18 mouse cellular contexts compared by ENCODE assay signal in the genomic region with DNA sequence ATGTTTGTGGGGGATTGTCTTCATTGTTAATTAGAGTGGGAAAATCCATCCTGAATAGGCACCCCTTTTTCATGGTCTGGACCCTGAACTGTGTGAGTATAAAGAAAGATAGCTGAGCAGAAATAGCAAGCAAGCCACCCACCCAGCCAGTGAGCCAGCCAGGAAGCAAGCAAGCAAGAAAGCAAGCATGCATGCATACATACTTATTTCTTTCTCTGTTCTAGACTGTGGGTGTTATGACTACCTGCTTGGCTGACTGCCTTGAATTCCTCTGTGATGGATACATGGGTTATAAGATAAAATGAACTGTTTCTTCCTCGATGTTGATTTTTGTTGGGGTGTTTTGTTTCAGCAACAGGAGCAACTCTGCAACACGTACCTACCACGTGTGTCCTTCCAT.
"Had no signal": no experiment of that assay in that cellular context is flagged by ENCODE, and none has a peak within 500 bp of the region (broad histone marks: within the 10 kb centered on the region; RNA-seq: fewer than 3 reads in every experiment).

No protein-coding gene starts in this region.

- H3K4me2 ChIP-seq: liver, embryonic 15.5 days; lung, embryonic 15.5 days; midbrain, embryonic 11.5 days; midbrain, embryonic 13.5 days; neural tube, embryonic 13.5 days; neural tube, embryonic 15.5 days had no signal

- H3K4me3 ChIP-seq: liver, embryonic 15.5 days; lung, embryonic 15.5 days; midbrain, embryonic 13.5 days; myocyte; neural tube, embryonic 13.5 days; neural tube, embryonic 15.5 days had no signal

- DNase-seq: liver, postnatal 0 days; lung, adult 2 months; lung, postnatal 4 days; right cerebral cortex, postnatal 25 days; right cerebral cortex, postnatal 4 days; spleen, adult 18-20 months; thymus, adult 18-20 months; thymus, postnatal 14 days; thymus, postnatal 36 days had no signal

- H3K27me3 ChIP-seq: liver, embryonic 15.5 days; lung, embryonic 15.5 days; midbrain, embryonic 13.5 days; neural tube, embryonic 13.5 days; neural tube, embryonic 15.5 days had no signal

- ATAC-seq: liver, postnatal 0 days; lung, postnatal 0 days; midbrain, embryonic 13.5 days; midbrain, embryonic 16.5 days had no signal

- H3K9me3 ChIP-seq: liver, embryonic 15.5 days; lung, embryonic 15.5 days had no signal

- H3K4me1 ChIP-seq: liver, embryonic 15.5 days had no signal

- H3K27ac ChIP-seq: liver, embryonic 15.5 days; lung, embryonic 15.5 days; midbrain, embryonic 13.5 days; neural tube, embryonic 13.5 days; neural tube, embryonic 15.5 days had no signal

- H3K36me3 ChIP-seq: liver, embryonic 15.5 days; lung, embryonic 15.5 days; midbrain, embryonic 13.5 days; neural tube, embryonic 13.5 days; neural tube, embryonic 15.5 days had no signal

- H3K9ac ChIP-seq: liver, embryonic 15.5 days; liver, postnatal 0 days; lung, embryonic 15.5 days; midbrain, embryonic 13.5 days; neural tube, embryonic 13.5 days; neural tube, embryonic 15.5 days had no signal
